ENCODE assay signal across 7 mouse cellular contexts in the genomic region with DNA sequence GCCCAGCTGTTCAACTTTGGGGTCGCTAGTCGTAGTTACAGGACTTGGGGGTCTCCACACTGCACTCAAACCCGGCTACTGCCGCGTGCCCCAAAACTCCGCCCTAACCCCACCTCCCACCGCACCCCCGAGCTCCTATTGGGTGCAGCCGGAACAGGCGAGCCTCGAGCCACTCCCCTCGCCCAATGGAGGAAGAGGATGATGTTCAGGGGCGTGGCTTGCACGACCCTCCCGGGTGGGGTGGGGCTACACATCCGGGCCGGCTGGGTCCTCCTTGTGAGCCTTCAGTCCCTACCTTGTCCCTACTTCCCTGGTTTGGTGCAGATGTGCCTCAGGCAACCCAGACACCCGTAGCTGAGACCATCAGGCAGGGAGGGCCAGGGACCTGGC. TPM values are rescaled to one million over a fixed set of nuclear protein-coding genes. Genes with fewer than 3 reads are reported as not detected.
DNase-seq lines count a peak whose midpoint lies in the region; ATAC-seq lines count a peak whose summit lies in the region.

No protein-coding gene starts in this region.

- H3K9ac ChIP-seq in midbrain, embryonic 13.5 days (replicated peaks): peak overlapping the region; percentile 67

- H3K4me1 ChIP-seq in limb, embryonic 10.5 days: peaks cover 36% of the 10 kb centered on the region
- peaks cover 32% of the 10 kb centered on the region for H3K4me1 ChIP-seq in midbrain, embryonic 13.5 days (replicated peaks)

- no peaks in the 10 kb centered on the region for H3K9me3 ChIP-seq in limb, embryonic 10.5 days (replicated peaks)
- no peaks in the 10 kb centered on the region for H3K9me3 ChIP-seq in midbrain, embryonic 13.5 days

- H3K4me3 ChIP-seq in limb, embryonic 10.5 days: peak overlapping the region; percentile 82
- peak overlapping the region; percentile 59 for H3K4me3 ChIP-seq in midbrain, embryonic 13.5 days (replicated peaks)

- peak; percentile 80 for ATAC-seq in granulocyte monocyte progenitor cell, adult 5-6 weeks (replicated peaks; ENCODE audit: poor library complexity, severe bottlenecking)
- ATAC-seq in midbrain, embryonic 13.5 days: peak; percentile 95

- DNase-seq in adrenal gland, adult 8-10 months: peak; percentile 95
- DNase-seq in embryo, embryonic 9.5 days (ENCODE audit: extremely low spot score): peak; percentile 96
- peak; percentile 93 for DNase-seq in kidney, adult 11 months
- peak; percentile 92 for DNase-seq in limb, embryonic 10.5 days (ENCODE audit: low spot score)
- peak; percentile 77 for DNase-seq in spleen, adult 12 weeks (ENCODE audit: low spot score)

- peaks cover 51% of the 10 kb centered on the region for H3K36me3 ChIP-seq in limb, embryonic 10.5 days
- peaks cover 18% of the 10 kb centered on the region; the same call in 1 of the 2 replicates for H3K36me3 ChIP-seq in midbrain, embryonic 13.5 days

- H3K4me2 ChIP-seq in midbrain, embryonic 13.5 days (replicated peaks): peak overlapping the region; percentile 83

- H3K27me3 ChIP-seq in limb, embryonic 10.5 days (ENCODE audit: low read depth, poor library complexity, severe bottlenecking): no peaks in the 10 kb centered on the region
- H3K27me3 ChIP-seq in midbrain, embryonic 13.5 days: no peaks in the 10 kb centered on the region

- WGBS in limb, embryonic 10.5 days: 0% methylated on average over 18 of the region's 18 CpGs
- under 1% methylated on average over 18 of the region's 18 CpGs for WGBS in midbrain, embryonic 13.5 days

- peak overlapping the region; percentile 94 for H3K27ac ChIP-seq in limb, embryonic 10.5 days
- peak overlapping the region; percentile 87 for H3K27ac ChIP-seq in midbrain, embryonic 13.5 days

RNA-seq across cellular contexts. Expression of a gene that starts 0.9 kb away (rescaled TPM):
- 100 to 1,000 TPM; 102 to 164 (median 147) TPM for total RNA-seq in adrenal gland, adult 8-10 months (2022)
- 8.9 and 9.0 TPM in 2 replicates for total RNA-seq in granulocyte monocyte progenitor cell, adult 5-6 weeks (2014; fragmentation: Nextera tagmentation)
- 13.1 and 15.5 TPM in 2 replicates for total RNA-seq in granulocyte monocyte progenitor cell, adult 5-6 weeks (2017)
- 55.2 and 57.3 TPM in 2 replicates for polyA plus RNA-seq in limb, embryonic 10.5 days (2016; fragmentation: Nextera tagmentation; extraction: Ambion mirVana)
- 18.7 and 20.6 TPM in 2 replicates for polyA plus RNA-seq in midbrain, embryonic 13.5 days (2015; fragmentation: Nextera tagmentation; extraction: Ambion mirVana)

RNA-seq across cellular contexts. Expression of a gene that starts 36.0 kb away (rescaled TPM):
- 1 to 10 TPM in 3 of 4 experiments, under 1 TPM in 1; 0.32 to 4.9 (median 2.1) TPM for total RNA-seq in adrenal gland, adult 8-10 months (2022)
- total RNA-seq in granulocyte monocyte progenitor cell, adult 5-6 weeks (2014; fragmentation: Nextera tagmentation): 31.4 and 46.5 TPM in 2 replicates
- total RNA-seq in granulocyte monocyte progenitor cell, adult 5-6 weeks (2017): 117 and 138 TPM in 2 replicates
- polyA plus RNA-seq in limb, embryonic 10.5 days (2016; fragmentation: Nextera tagmentation; extraction: Ambion mirVana): 225 and 232 TPM in 2 replicates
- 36.2 and 44.6 TPM in 2 replicates for polyA plus RNA-seq in midbrain, embryonic 13.5 days (2015; fragmentation: Nextera tagmentation; extraction: Ambion mirVana)

Comparison
In these comparisons a context has a peak if more than half of its experiments do, and no peak if none do; other contexts are left out.
1. Peak in every context shown above with its lines: DNase-seq, ATAC-seq, H3K4me3 ChIP-seq and H3K27ac ChIP-seq.
2. RNA of a gene that starts 0.9 kb away (total RNA-seq): 102 to 164 TPM in adrenal gland, adult 8-10 months; 8.9 to 15.5 TPM in granulocyte monocyte progenitor cell, adult 5-6 weeks; every median in the first group is over 4 times any median in the second.
3. RNA of a gene that starts 36.0 kb away (total RNA-seq): 31.4 to 138 TPM in granulocyte monocyte progenitor cell, adult 5-6 weeks; 0.32 to 4.9 TPM in adrenal gland, adult 8-10 months; every median in the first group is over 4 times any median in the second.